Mouse (Mus musculus) right cerebral cortex, postnatal 4 days (tissue): ENCODE results near the gene Pih1d1.

Experiments used
- DNase-seq: peaks from one replicate; pipeline ENCODE4 v3.0.0-alpha.2; 2022

Gene Pih1d1

GRCm38 (mm10) chr7:45126844-45127699 is 27.0 kb upstream of the Pih1d1 start:
- DNase-seq: no peak

GRCm38 (mm10) chr7:45127700-45128224 is 26.3 kb upstream of the Pih1d1 start:
- no peak for DNase-seq

GRCm38 (mm10) chr7:45128624-45129246 is 25.4 kb upstream of the Pih1d1 start, which contains the start of gene Rpl13a:
Rpl13a (minus strand) TSS chr7:45128761.
- peak; percentile 93 for DNase-seq

- DNase-seq: no peak
Observed at GRCm38 (mm10) chr7:45129318-45129717, 24.8 kb upstream of the Pih1d1 start.

GRCm38 (mm10) chr7:45129776-45130512 is 24.2 kb upstream of the Pih1d1 start:
- DNase-seq: no peak

- DNase-seq: no peak
Observed at GRCm38 (mm10) chr7:45131850-45132249, 22.3 kb upstream of the Pih1d1 start.

- DNase-seq: no peak
Observed at GRCm38 (mm10) chr7:45133446-45134159, 20.5 kb upstream of the Pih1d1 start.

- no peak for DNase-seq
Observed at GRCm38 (mm10) chr7:45134544-45135026, 19.5 kb upstream of the Pih1d1 start.

- DNase-seq: no peak
Observed at GRCm38 (mm10) chr7:45135370-45135769, 18.7 kb upstream of the Pih1d1 start.

- peak; percentile 77 for DNase-seq
Observed at GRCm38 (mm10) chr7:45135993-45136567, 18.0 kb upstream of the Pih1d1 start, which contains the start of the genes Gm45713 and Flt3l. Gm45713 (minus strand) TSS chr7:45136231. Flt3l (minus strand) TSS chr7:45136432.

GRCm38 (mm10) chr7:45137171-45138006 is 16.7 kb upstream of the Pih1d1 start:
- DNase-seq: no peak

GRCm38 (mm10) chr7:45138403-45138802 is 15.7 kb upstream of the Pih1d1 start:
- no peak for DNase-seq

GRCm38 (mm10) chr7:45139904-45140723 is 14.0 kb upstream of the Pih1d1 start:
- no peak for DNase-seq

- no peak for DNase-seq
Observed at GRCm38 (mm10) chr7:45141319-45141718, 12.8 kb upstream of the Pih1d1 start.

GRCm38 (mm10) chr7:45141914-45142313 is 12.2 kb upstream of the Pih1d1 start:
- DNase-seq: no peak

- DNase-seq: no peak
Observed at GRCm38 (mm10) chr7:45144368-45145174, 9.5 kb upstream of the Pih1d1 start.

- DNase-seq: no peak
Observed at GRCm38 (mm10) chr7:45145460-45145859, 8.6 kb upstream of the Pih1d1 start.

- no peak for DNase-seq
Observed at GRCm38 (mm10) chr7:45147267-45147666, 6.8 kb upstream of the Pih1d1 start.

GRCm38 (mm10) chr7:45147899-45148298 is 6.2 kb upstream of the Pih1d1 start:
- no peak for DNase-seq
